Mouse (Mus musculus) left cerebral cortex, adult 6 months (tissue): ENCODE data around the gene Trim72. TPM values are rescaled to one million over a fixed set of nuclear protein-coding genes. Genes with fewer than 3 reads are reported as not detected.

Experiments used
- long read RNA-seq, 2 experiments: library from polyadenylated mRNA; unstranded; transcript quantifications; one replicate each; pipeline ENCODE4 v2.0.0; 2019 to 2020
- polyA plus RNA-seq: library from polyadenylated mRNA; unstranded; fragments of <200 nt; fragmentation: Nextera tagmentation; gene quantifications from 2 replicates; pipeline ENCODE4 v1.2.3, GENCODE M21; 2021

The Trim72 gene
- not detected in 2 replicates for polyA plus RNA-seq
- long read RNA-seq, experiment 1 = 0 reads
- long read RNA-seq, experiment 2 = 0 reads

GRCm38 (mm10) chr7:128003688-128004087, at the start of gene Trim72:
TSS of gene Trim72 (plus strand) at chr7:128003949.

DNA sequence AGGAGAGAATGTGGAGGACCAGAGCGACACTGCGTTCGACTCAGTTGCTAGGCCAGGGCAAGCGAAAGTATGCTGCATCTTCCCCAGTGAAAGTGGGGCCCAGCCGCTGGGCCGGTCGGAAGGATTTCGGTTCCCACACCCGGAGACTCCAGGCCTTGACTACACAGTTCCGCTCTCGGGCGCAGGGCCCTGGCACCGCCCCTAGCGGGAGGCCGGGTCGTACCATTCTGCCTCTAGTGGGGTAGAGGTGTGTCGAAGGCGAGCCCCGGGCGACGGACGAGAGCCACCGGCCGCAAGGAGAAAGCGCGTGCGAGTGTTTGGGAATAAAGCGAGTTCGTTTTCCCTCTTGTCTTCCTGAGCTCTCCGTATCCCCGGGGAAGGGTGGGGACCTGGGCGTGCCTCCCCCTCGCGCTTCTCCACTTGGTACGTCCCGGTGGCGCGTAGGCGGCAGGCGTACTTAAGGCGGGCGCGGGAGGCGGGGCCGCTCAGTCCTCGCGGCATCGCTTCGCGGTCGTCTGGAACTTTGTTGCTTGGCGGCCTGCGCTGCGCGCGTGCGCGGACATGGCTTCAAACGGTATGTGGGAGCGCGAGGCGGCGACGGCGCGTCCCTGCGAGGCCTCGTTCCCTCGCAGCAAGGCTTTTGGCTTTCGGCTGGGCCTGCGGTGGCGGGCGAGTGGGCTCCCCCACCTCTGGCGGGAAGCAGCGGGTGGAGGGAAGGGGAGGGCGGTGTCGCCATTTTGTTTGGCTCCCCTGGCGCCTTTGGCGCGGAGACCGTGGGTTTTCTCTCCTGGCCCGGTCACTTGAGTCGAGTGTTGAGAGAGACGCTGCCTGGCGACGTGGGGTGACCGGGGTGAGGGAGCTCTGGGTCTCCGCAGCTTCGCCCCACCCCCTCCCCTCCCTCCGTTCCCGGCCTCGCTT, 36.5 kb upstream of the Trim72 start, which contains the start of gene Fus:
TSS of gene Fus (plus strand) at position 454 of the 918 bp plus-strand sequence.

DNA sequence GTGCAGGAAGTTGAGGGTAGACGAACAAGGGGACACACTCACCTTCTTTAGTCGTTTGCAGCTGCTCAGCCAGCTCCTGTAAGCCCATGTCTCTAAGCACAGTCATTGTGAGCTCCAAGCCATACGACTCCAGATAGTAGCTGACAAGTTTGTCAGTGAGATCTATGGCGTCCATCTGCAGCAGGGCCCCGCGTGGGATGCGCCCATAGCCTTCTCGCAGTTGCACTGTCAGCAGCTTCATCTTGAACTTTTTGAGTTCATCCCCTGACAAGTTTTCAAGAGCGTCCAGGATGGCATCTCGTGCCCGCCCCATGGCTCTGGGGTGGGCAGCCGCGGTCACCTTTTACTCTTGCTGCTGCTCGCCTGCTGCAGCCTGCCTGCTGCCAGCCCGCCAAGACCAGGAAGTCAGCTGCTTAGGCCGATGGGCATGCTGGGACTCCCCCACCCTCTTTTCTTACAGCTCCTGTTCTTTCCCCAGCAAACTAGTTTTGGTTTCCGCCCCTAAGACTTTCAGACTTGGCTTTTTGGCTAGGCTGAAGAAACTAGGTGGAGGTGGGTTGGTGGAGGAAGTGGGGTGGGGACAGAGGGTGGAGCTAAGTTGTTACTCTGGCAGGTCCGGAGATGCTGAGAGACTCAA, 10.3 kb upstream of the Trim72 start, which contains the start of gene Pycard:
TSS of gene Pycard (minus strand) at position 527 of the 637 bp plus-strand sequence.

Other genes with a start within 250 kb of the Trim72 start
- 18.3 and 21.9 TPM in 2 replicates for gene Orai3, start 234.1 kb upstream of the Trim72 start, polyA plus RNA-seq
- gene Setd1a, start 227.3 kb upstream of the Trim72 start, polyA plus RNA-seq = 5.7 and 26.7 TPM in 2 replicates
- not detected in 2 replicates for gene Gm49388, start 218.3 kb upstream of the Trim72 start, polyA plus RNA-seq
- gene Hsd3b7, start 203.3 kb upstream of the Trim72 start, polyA plus RNA-seq = 5.9 and 9.1 TPM in 2 replicates
- gene Stx4a, start 179.7 kb upstream of the Trim72 start, polyA plus RNA-seq = 12.9 and 16.7 TPM in 2 replicates
- gene Stx1b, start 179.4 kb upstream of the Trim72 start, polyA plus RNA-seq = 37.7 and 70.1 TPM in 2 replicates
- 4.4 and 5.4 TPM in 2 replicates for gene Zfp646, start 127.7 kb upstream of the Trim72 start, polyA plus RNA-seq
- gene Zfp668, start 127.1 kb upstream of the Trim72 start, polyA plus RNA-seq = 9.6 and 10.1 TPM in 2 replicates
- gene Prss53, start 113.0 kb upstream of the Trim72 start, polyA plus RNA-seq = 0.63 and 0.69 TPM in 2 replicates
- gene Gm21974, start 108.5 kb upstream of the Trim72 start, polyA plus RNA-seq = 0.19 TPM in 1 of 2 replicates, not detected in the other
- gene Vkorc1, start 108.3 kb upstream of the Trim72 start, polyA plus RNA-seq = 88.5 and 90.1 TPM in 2 replicates
- gene Bckdk, start 99.9 kb upstream of the Trim72 start, polyA plus RNA-seq = 46.2 and 65.9 TPM in 2 replicates
- gene Kat8, start 91.4 kb upstream of the Trim72 start, polyA plus RNA-seq = 15.4 and 18.4 TPM in 2 replicates
- gene Prss8, start 73.8 kb upstream of the Trim72 start, polyA plus RNA-seq = 0.06 TPM in 1 of 2 replicates, not detected in the other
- gene Prss36, start 57.2 kb upstream of the Trim72 start, polyA plus RNA-seq = 15.3 and 15.8 TPM in 2 replicates
- 10.8 and 13.0 TPM in 2 replicates for gene Fus, start 36.5 kb upstream of the Trim72 start, polyA plus RNA-seq
- 15.8 and 26.1 TPM in 2 replicates for gene Pycard, start 10.1 kb upstream of the Trim72 start, polyA plus RNA-seq
- 2.4 and 2.5 TPM in 2 replicates for gene Itgam, start 58.7 kb downstream of the Trim72 start, polyA plus RNA-seq
- 0.03 TPM in 1 of 2 replicates, not detected in the other for gene Gm49368, start 58.7 kb downstream of the Trim72 start, polyA plus RNA-seq
- 0.11 and 0.14 TPM in 2 replicates for gene Itgax, start 125.6 kb downstream of the Trim72 start, polyA plus RNA-seq
- gene Itgad, start 150.4 kb downstream of the Trim72 start, polyA plus RNA-seq = 0.39 and 0.87 TPM in 2 replicates
- gene Cox6a2, start 202.4 kb downstream of the Trim72 start, polyA plus RNA-seq = 50.7 and 69.6 TPM in 2 replicates
- gene Armc5, start 233.4 kb downstream of the Trim72 start, polyA plus RNA-seq = 7.6 and 9.1 TPM in 2 replicates
- gene 9130023H24Rik, start 234.1 kb downstream of the Trim72 start, polyA plus RNA-seq = 3.0 and 4.5 TPM in 2 replicates
- 15.0 and 24.1 TPM in 2 replicates for gene Tgfb1i1, start 242.9 kb downstream of the Trim72 start, polyA plus RNA-seq